Mouse (Mus musculus) erythroblast, embryonic 14.5 days (primary cell): ENCODE data around the gene Tubgcp5.

Experiments
- GATA1 ChIP-seq: IDR thresholded peaks from 2 replicates; pipeline ENCODE4 v1.6.1; 2012; ENCODE audit warnings: low read length, inconsistent platforms, mixed read lengths
- TAL1 ChIP-seq: IDR thresholded peaks from 3 replicates; pipeline ENCODE4 v1.6.1; 2012; ENCODE audit warnings: low read length, inconsistent platforms, mixed read lengths

- TF ChIP-seq TAL1: no peak
- TF ChIP-seq GATA1: no peak
Observed at GRCm38 (mm10) chr7:55809967-55810366, 16.0 kb downstream of the Tubgcp5 start.
